Mouse (Mus musculus) ovary, adult 2 months (tissue): Measurements from ENCODE around the gene Espnl. TPM values are rescaled to one million over a fixed set of nuclear protein-coding genes. Genes with fewer than 3 reads are reported as not detected.

Experiments used
- polyA plus RNA-seq: library from polyadenylated mRNA; depleted of rRNA; stranded (reverse); fragments of >200 nt; gene quantifications from 2 replicates; pipeline ENCODE4 v1.2.3, GENCODE M21; 2012; rRNA removed

Gene Espnl
- polyA plus RNA-seq, result 0.37 and 0.52 TPM in 2 replicates

DNA sequence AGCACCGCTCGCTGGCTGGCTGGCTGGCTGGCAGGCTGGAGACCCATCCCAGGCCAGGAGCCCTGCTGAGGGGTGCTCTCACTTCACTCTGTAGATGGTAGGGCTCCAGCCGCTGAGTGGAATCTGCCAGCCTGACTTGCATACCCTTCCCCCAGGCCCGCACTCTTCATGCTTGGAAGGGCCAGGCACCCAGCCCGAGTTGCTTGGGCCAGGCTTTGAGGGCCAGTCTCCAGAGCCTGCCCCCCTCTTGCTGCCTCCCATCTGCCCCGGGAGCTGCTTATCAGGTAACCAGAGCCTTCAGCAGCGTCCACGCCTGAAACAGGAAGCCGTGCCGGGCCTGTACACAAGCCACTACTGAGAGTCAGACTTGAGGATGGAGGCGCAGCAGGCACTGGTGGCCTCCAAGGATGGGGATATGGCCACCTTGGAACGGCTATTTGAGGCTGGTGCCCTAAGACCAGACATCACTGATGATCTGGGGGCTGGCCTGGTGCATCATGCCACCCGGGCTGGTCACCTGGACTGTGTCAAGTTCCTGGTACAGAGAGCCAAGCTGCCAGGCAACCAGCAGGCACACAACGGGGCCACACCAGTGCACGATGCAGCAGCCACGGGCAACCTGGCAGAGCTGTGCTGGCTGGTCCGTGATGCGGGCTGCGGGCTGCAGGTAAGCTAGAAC lies at the start of gene Espnl:
Gene Espnl, plus strand, starts transcription at position 316 of the 679 bp plus-strand sequence.

DNA sequence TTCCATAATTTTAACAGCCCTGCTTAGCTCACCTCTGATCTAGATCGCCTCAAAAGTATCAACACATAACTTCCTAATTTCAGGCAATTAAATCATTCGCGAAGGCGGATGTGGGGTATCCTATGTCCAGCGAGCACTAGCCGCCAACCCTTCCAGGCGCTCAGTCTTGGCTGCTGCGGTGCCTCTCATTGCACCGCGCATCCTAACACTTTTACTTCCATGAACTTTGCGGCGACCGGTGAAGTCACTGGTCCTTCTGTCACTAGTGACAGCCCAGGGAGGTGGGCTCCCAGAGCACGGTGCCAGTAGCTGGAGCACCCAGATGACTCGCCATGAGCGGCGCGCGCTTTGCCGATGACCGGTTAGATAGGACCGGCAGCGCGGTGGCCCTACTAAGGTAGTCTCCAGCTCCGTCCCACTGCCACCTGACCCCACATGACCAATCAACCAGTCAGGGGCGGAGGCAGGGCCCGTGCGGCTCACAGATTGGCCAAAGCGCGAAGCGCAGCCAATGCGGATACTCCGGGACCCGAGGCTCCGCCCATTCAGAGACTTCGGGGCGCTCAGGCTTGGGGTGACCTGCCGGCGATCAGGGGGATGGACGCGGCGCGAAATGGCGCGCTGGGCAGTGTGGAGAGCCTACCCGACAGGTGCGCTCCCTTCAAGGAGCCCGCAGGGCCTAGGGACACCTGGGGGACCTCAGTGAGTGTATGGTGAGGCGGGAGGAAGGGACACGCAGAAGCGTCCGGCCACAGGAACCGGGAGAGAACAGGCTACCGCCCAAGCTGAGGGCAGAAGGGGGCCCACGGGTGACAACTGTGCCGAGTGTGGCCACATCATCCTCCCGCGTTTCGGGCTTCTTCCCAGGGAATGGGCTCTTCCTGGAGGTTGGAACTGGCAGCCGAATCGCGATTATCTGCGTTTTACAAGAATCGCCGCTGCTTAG lies 23.8 kb upstream of the Espnl start, which contains the start of gene Scly:
Gene Scly, plus strand, starts transcription at position 540 of the 946 bp plus-strand sequence.

GRCm38 (mm10) chr1:91350841-91351240 lies 29.0 kb downstream of the Espnl start, which contains the start of gene Klhl30:
Gene Klhl30, plus strand, starts transcription at chr1:91351016.

DNA sequence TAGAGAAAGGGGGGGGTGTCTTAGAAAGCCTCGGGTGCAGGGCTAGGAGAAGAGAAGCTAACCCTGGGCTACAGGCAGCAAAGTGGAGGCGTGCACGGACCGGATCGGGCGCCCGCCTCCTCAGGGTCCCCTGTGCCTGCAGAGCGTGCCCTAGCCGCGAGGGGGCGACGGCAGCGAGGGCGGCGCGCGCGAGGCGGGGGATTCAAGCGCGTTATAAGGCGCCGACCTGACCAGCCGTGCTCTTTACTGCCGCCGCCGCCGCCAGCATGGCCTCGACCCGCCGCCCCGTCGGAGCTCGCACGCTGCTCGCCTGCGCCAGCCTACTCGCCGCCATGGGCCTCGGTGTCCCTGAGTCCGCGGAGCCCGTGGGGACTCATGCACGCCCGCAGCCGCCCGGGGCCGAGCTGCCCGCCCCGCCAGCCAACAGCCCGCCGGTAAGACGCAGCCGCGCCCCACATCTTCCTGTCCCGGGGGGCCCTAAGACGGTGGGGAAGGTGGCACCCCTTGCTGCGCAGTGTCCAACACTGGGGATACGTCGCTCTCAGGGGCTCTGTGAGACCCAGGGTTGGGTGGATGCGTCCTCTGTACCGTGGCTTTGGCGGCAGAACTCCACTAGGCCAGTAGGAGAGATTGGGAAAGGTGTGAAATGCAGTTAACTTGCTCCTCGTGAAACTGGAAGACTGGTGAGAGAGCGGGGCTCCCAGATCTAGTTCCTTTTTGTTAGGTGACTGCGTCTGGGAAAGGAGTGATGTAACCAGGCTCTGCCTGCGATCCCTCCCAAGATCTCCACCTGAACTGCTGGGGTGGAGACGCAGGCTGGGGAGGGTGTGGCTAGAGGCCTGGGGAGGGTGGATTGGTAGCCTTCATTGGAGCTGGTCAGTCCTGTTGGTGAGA lies 44.6 kb downstream of the Espnl start, which contains the start of gene Erfe:
Gene Erfe, plus strand, starts transcription at position 216 of the 894 bp plus-strand sequence.

Other genes with a start within 250 kb of the Espnl start
- 0.03 and 0.05 TPM in 2 replicates for gene Rbm44, start 177.0 kb upstream of the Espnl start, polyA plus RNA-seq
- gene Ramp1, start 142.3 kb upstream of the Espnl start, polyA plus RNA-seq, result 70.7 and 89.7 TPM in 2 replicates
- 22.7 and 23.2 TPM in 2 replicates for gene Ube2f, start 71.8 kb upstream of the Espnl start, polyA plus RNA-seq
- 11.9 and 12.1 TPM in 2 replicates for gene Scly, start 23.7 kb upstream of the Espnl start, polyA plus RNA-seq
- 11.1 and 13.9 TPM in 2 replicates for gene Klhl30, start 28.9 kb downstream of the Espnl start, polyA plus RNA-seq
- gene Erfe, start 44.4 kb downstream of the Espnl start, polyA plus RNA-seq, result 1.9 and 2.0 TPM in 2 replicates
- 73.5 and 87.0 TPM in 2 replicates for gene Ilkap, start 76.7 kb downstream of the Espnl start, polyA plus RNA-seq
- 74.1 and 96.0 TPM in 2 replicates for gene Hes6, start 92.0 kb downstream of the Espnl start, polyA plus RNA-seq
- gene Per2, start 137.2 kb downstream of the Espnl start, polyA plus RNA-seq, result 13.6 and 18.4 TPM in 2 replicates
- 8.9 and 10.7 TPM in 2 replicates for gene Traf3ip1, start 172.6 kb downstream of the Espnl start, polyA plus RNA-seq
- 9.1 and 9.4 TPM in 2 replicates for gene Asb1, start 218.5 kb downstream of the Espnl start, polyA plus RNA-seq